Mouse (Mus musculus): ENCODE measurements around the gene Neil1. TPM values are rescaled to one million over a fixed set of nuclear protein-coding genes. Genes with fewer than 3 reads are reported as not detected.

The Neil1 gene
- 3.1 TPM for polyA plus RNA-seq (2015; fragmentation: Illumina TruSeq; extraction: RNeasy Lipid Tissue Mini Kit (QIAGEN cat#74804); ENCODE audit: insufficient read depth, low read depth, low replicate concordance)

DNA sequence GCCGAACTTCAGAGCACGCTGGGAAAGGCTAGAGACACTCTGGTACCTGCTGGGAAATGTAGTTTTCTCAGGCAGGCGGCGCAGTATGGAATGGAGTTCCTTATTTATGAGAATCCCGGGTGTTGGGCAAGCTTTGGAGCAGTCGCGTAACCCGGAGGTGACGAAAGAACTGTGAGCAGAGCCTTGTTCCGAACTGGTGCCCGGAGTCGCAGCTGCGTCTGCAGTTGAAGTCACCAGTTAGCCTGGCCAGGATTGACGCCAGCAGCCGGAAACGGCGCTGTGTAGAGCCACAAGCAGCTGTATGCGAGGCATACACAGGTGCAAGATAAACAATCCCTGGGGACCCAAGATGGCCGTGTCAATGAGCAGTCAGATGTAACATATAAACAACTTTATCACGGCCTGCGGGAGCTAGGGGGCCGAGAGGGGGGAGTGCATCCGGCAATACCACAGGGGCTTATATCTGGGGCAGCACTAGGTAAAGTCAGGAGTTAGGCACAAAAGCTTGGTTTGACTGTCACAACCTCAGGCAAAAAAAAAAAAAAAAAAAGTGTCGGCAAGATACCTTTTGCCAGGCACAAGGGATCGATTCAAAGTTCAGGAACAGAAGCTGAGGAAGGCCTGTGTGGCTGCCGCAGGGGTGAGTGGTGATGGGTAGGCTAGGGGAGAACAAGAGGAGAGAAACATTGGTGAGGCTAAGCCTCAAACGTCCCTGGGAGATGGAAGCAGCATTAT, at the start of gene Neil1:
Gene Neil1, minus strand, starts transcription at position 162 of the 735 bp plus-strand sequence.

DNA sequence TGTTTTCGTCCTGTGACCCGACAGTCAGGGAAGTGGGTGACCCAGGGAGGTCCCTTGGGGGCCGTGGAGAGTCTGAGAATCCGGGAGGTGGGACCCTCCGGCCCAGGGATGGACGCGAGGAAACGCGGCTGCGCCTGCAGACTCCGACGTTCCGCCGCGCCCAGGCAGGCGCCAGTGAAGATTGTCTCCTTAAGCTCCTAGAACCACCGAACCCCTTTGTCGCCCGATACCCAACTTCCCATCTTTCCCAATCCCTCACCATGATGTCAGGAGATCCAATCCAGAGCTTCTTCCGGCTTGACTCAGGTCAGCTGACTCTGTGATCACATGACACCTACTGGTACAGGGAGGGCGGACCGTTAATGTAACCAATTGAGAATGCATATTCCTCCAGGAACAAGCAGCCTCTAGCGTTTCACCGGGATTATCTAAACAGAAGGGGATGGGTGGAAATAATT, 9.9 kb upstream of the Neil1 start, which contains the start of gene Commd4:
Gene Commd4, minus strand, starts transcription at position 319 of the 458 bp plus-strand sequence.

DNA sequence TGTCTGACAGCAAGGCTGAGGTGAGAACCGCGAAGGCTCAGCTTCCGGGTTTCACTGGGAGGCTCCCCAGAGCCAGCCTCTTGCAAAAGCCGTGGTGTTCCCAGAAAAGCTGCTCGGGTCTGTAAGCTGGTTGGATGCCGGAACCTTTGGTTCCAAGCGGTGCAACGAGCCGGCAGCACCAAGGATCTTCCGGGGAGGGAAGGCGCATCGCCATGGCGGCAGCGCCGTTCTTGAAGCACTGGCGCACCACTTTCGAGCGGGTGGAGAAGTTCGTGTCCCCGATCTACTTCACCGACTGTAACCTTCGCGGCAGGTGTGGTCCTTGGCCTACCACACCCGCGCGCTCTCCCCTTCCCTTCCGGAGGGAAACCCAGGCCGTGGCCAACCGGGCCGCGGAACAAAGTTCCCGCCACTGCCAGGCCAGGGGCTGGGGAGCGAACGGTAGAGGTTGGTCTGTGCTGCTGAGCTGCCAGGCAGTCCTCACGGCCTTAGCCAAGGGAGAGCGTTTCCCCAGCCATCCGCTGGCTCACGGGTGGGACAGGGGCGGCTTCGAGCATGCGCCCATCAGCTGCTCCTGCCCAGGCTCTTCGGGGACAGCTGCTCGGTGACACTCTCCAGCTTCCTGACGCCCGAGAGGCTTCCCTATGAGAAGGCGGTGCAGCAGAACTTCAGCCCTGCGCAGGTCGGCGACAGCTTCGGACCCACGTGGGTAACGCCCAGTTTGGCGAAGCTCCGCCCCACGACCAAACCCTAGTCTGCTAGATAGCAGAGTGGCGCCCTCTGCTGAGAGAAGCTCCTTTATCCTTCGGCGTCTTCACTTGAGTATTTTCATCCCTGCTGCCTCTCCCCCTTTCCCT, 17.3 kb downstream of the Neil1 start, which contains the start of gene Man2c1:
Gene Man2c1, plus strand, starts transcription at position 114 of the 857 bp plus-strand sequence.

Other genes with a start within 250 kb of the Neil1 start
- 4.6 TPM for gene Snx33, start 219.9 kb downstream of the Neil1 start, polyA plus RNA-seq (2015; fragmentation: Illumina TruSeq; extraction: RNeasy Lipid Tissue Mini Kit (QIAGEN cat#74804); ENCODE audit: insufficient read depth, low read depth, low replicate concordance)
- gene Imp3, start 210.8 kb downstream of the Neil1 start, polyA plus RNA-seq (2015; fragmentation: Illumina TruSeq; extraction: RNeasy Lipid Tissue Mini Kit (QIAGEN cat#74804); ENCODE audit: insufficient read depth, low read depth, low replicate concordance), result 35.8 TPM
- 2.2 TPM for gene Snupn, start 197.4 kb downstream of the Neil1 start, polyA plus RNA-seq (2015; fragmentation: Illumina TruSeq; extraction: RNeasy Lipid Tissue Mini Kit (QIAGEN cat#74804); ENCODE audit: insufficient read depth, low read depth, low replicate concordance)
- 6.2 TPM for gene Ptpn9, start 153.4 kb downstream of the Neil1 start, polyA plus RNA-seq (2015; fragmentation: Illumina TruSeq; extraction: RNeasy Lipid Tissue Mini Kit (QIAGEN cat#74804); ENCODE audit: insufficient read depth, low read depth, low replicate concordance)
- gene Sin3a, start 76.3 kb downstream of the Neil1 start, polyA plus RNA-seq (2015; fragmentation: Illumina TruSeq; extraction: RNeasy Lipid Tissue Mini Kit (QIAGEN cat#74804); ENCODE audit: insufficient read depth, low read depth, low replicate concordance), result 8.1 TPM
- gene Man2c1, start 17.6 kb downstream of the Neil1 start, polyA plus RNA-seq (2015; fragmentation: Illumina TruSeq; extraction: RNeasy Lipid Tissue Mini Kit (QIAGEN cat#74804); ENCODE audit: insufficient read depth, low read depth, low replicate concordance), result 44.7 TPM
- gene Commd4, start 10.0 kb upstream of the Neil1 start, polyA plus RNA-seq (2015; fragmentation: Illumina TruSeq; extraction: RNeasy Lipid Tissue Mini Kit (QIAGEN cat#74804); ENCODE audit: insufficient read depth, low read depth, low replicate concordance), result 27.4 TPM
- gene Trcg1, start 88.3 kb upstream of the Neil1 start, polyA plus RNA-seq (2015; fragmentation: Illumina TruSeq; extraction: RNeasy Lipid Tissue Mini Kit (QIAGEN cat#74804); ENCODE audit: insufficient read depth, low read depth, low replicate concordance), result not detected
- 3.7 TPM for gene 1700017B05Rik, start 114.3 kb upstream of the Neil1 start, polyA plus RNA-seq (2015; fragmentation: Illumina TruSeq; extraction: RNeasy Lipid Tissue Mini Kit (QIAGEN cat#74804); ENCODE audit: insufficient read depth, low read depth, low replicate concordance)